Mouse (Mus musculus) heart, postnatal 0 days (tissue): Measurements from ENCODE around the gene Add3.

Experiments
- CTCF ChIP-seq: IDR thresholded peaks from 2 replicates; pipeline ENCODE4 v1.5.1; 2016; ENCODE audit warnings: antibody characterized with exemption, control low read depth, low read depth
- EP300 ChIP-seq: IDR thresholded peaks from 2 replicates; pipeline ENCODE4 v1.6.1; 2016; ENCODE audit warnings: antibody characterized with exemption, low read depth

GRCm38 (mm10) chr19:53188724-53189220 lies 48.5 kb downstream of the Add3 start:
- TF ChIP-seq CTCF (no peak), EP300 (no peak)
